Mouse (Mus musculus): ENCODE results near the gene RPS10-NUDT3.
A peak's percentile ranks its signal among the peaks of the same experiment; 100 is the strongest.

The RPS10-NUDT3 gene

GRCm38 (mm10) chr17:27634871-27635574 is at the start of gene RPS10-NUDT3:
Gene RPS10-NUDT3, minus strand, starts transcription at chr17:27635222.
- Histone ChIP-seq H3K4me3 (replicated peaks; ENCODE audit: low read length) (peak within 1 kb of the TSS; percentile 89), H3K9me3 (ENCODE audit: low read length) (no peaks in the 10 kb centered on the region), H3K27me3 (ENCODE audit: insufficient read depth, low read length) (no peaks in the 10 kb centered on the region), H3K4me1 (replicated peaks; ENCODE audit: low read depth, low read length) (peaks cover 74% of the 10 kb centered on the region), H3K36me3 (ENCODE audit: insufficient read depth, low read length) (peaks cover 47% of the 10 kb centered on the region)
- TF ChIP-seq NANOG (IDR thresholded peaks at IDR 0.05; ENCODE audit: borderline replicate concordance, low read length) (no peak), CTCF (conservative IDR thresholded peaks at IDR 0.05; ENCODE audit: low read length) (no peak), POU5F1 (IDR thresholded peaks at IDR 0.05; ENCODE audit: borderline replicate concordance, low read length) (no peak)

GRCm38 (mm10) chr17:27678924-27679813 is 44.1 kb upstream of the RPS10-NUDT3 start:
- Histone ChIP-seq H3K36me3 (ENCODE audit: insufficient read depth, low read length) (no peaks in the 10 kb centered on the region), H3K9me3 (ENCODE audit: low read length) (0 out of 2 replicates have a peak, but pooled peaks cover 3% of the 10 kb centered on the region), H3K4me3 (replicated peaks; ENCODE audit: low read length) (no peak overlapping the region), H3K27me3 (ENCODE audit: insufficient read depth, low read length) (peaks cover 15% of the 10 kb centered on the region), H3K4me1 (replicated peaks; ENCODE audit: low read depth, low read length) (peaks cover 43% of the 10 kb centered on the region)
- TF ChIP-seq CTCF (conservative IDR thresholded peaks at IDR 0.05; ENCODE audit: low read length), result no peak
- TF ChIP-seq NANOG (IDR thresholded peaks at IDR 0.05; ENCODE audit: borderline replicate concordance, low read length), result no peak
- TF ChIP-seq POU5F1 (IDR thresholded peaks at IDR 0.05; ENCODE audit: borderline replicate concordance, low read length), result no peak

DNA sequence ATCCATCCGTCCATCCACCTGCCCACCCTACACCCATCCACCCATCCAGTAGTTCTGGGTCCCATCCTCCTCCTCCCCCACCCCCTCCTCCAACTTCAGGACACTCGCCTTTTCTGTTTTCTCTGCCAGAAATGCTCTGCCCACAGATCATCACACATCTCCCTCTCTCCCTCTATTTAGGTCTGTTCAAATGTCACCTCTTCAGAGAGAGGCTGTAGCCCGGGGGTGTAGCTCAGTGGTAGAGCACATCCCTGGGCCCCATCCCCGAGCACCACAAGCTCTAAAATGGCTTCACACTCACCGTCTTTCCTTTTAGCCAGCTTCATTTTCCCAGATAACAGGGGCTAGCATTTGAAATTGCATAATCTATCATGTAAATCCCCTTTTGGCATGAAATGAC is 42.7 kb upstream of the RPS10-NUDT3 start:
- Histone ChIP-seq H3K36me3 (ENCODE audit: insufficient read depth, low read length) (no peaks in the 10 kb centered on the region), H3K4me3 (replicated peaks; ENCODE audit: low read length) (no peak overlapping the region), H3K9me3 (ENCODE audit: low read length) (0 out of 2 replicates have a peak, but pooled peaks cover 3% of the 10 kb centered on the region), H3K27me3 (ENCODE audit: insufficient read depth, low read length) (peaks cover 2% of the 10 kb centered on the region), H3K4me1 (replicated peaks; ENCODE audit: low read depth, low read length) (peaks cover 44% of the 10 kb centered on the region)
- TF ChIP-seq POU5F1 (IDR thresholded peaks at IDR 0.05; ENCODE audit: borderline replicate concordance, low read length) (no peak), CTCF (conservative IDR thresholded peaks at IDR 0.05; ENCODE audit: low read length) (no peak), NANOG (IDR thresholded peaks at IDR 0.05; ENCODE audit: borderline replicate concordance, low read length) (no peak)

GRCm38 (mm10) chr17:27676270-27676669 is 41.2 kb upstream of the RPS10-NUDT3 start:
- H3K4me3 ChIP-seq (replicated peaks; ENCODE audit: low read length), result no peak overlapping the region
- no peaks in the 10 kb centered on the region; the same call in 1 of the 2 replicates for H3K27me3 ChIP-seq (ENCODE audit: insufficient read depth, low read length)
- 0 out of 2 replicates have a peak, but pooled peaks cover 3% of the 10 kb centered on the region for H3K9me3 ChIP-seq (ENCODE audit: low read length)
- peaks cover 55% of the 10 kb centered on the region for H3K4me1 ChIP-seq (replicated peaks; ENCODE audit: low read depth, low read length)
- no peaks in the 10 kb centered on the region for H3K36me3 ChIP-seq (ENCODE audit: insufficient read depth, low read length)
- TF ChIP-seq NANOG (IDR thresholded peaks at IDR 0.05; ENCODE audit: borderline replicate concordance, low read length) (no peak), POU5F1 (IDR thresholded peaks at IDR 0.05; ENCODE audit: borderline replicate concordance, low read length) (no peak), CTCF (conservative IDR thresholded peaks at IDR 0.05; ENCODE audit: low read length) (no peak)

DNA sequence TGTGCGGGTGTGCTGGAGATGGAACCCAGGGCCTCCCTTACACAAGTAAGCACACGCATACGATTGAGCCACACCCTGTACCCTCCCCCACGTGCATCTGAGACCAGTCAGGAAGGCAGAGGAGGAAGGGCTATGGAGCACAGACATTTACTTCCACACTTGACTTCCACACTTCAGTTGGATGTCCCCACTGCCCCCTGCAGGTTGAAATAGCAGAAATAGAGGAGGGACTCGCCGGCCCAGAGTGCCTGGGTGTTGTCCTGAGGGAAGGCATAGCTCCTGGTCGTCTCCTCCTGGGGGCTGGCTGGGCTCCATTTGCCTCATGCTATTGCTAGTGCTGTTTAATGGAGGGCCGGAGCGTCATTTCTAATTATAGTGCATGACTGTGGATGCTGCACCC is 40.4 kb upstream of the RPS10-NUDT3 start:
- peaks cover 59% of the 10 kb centered on the region for H3K4me1 ChIP-seq (replicated peaks; ENCODE audit: low read depth, low read length)
- no peaks in the 10 kb centered on the region for H3K36me3 ChIP-seq (ENCODE audit: insufficient read depth, low read length)
- peak; percentile 26; the same call in 1 of the 2 replicates for TF ChIP-seq CTCF (conservative IDR thresholded peaks at IDR 0.05; ENCODE audit: low read length)
- TF ChIP-seq NANOG (IDR thresholded peaks at IDR 0.05; ENCODE audit: borderline replicate concordance, low read length), result no peak
- no peaks in the 10 kb centered on the region for H3K9me3 ChIP-seq (ENCODE audit: low read length)
- no peak overlapping the region for H3K4me3 ChIP-seq (replicated peaks; ENCODE audit: low read length)
- no peaks in the 10 kb centered on the region; the same call in 1 of the 2 replicates for H3K27me3 ChIP-seq (ENCODE audit: insufficient read depth, low read length)

GRCm38 (mm10) chr17:27673945-27674344 is 38.9 kb upstream of the RPS10-NUDT3 start:
- H3K27me3 ChIP-seq (ENCODE audit: insufficient read depth, low read length), result no peaks in the 10 kb centered on the region; the same call in 1 of the 2 replicates
- H3K4me1 ChIP-seq (replicated peaks; ENCODE audit: low read depth, low read length), result peaks cover 55% of the 10 kb centered on the region
- no peaks in the 10 kb centered on the region for H3K36me3 ChIP-seq (ENCODE audit: insufficient read depth, low read length)
- TF ChIP-seq NANOG (IDR thresholded peaks at IDR 0.05; ENCODE audit: borderline replicate concordance, low read length) (no peak), POU5F1 (IDR thresholded peaks at IDR 0.05; ENCODE audit: borderline replicate concordance, low read length) (no peak)
- no peak overlapping the region for H3K4me3 ChIP-seq (replicated peaks; ENCODE audit: low read length)
- H3K9me3 ChIP-seq (ENCODE audit: low read length), result no peaks in the 10 kb centered on the region

DNA sequence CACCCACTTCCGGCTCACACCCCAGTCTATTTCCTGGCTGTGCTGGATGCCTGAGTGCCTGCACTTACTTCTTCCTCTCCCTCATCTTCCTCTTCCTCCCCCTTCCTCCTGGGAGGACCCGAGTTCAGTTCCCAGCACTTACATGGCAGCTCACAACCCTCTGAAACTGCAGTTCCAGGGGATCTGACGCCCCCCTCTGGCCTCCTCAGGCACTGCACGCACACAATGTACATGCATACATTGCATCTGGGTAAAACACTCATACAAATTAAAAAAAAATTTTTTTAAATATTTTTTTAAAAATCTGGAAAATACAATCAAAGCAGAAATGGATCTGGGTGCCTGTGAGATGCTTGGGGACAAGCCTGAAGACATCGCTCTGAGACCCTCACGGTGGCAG is 36.7 kb upstream of the RPS10-NUDT3 start:
- no peaks in the 10 kb centered on the region for H3K27me3 ChIP-seq (ENCODE audit: insufficient read depth, low read length)
- H3K4me1 ChIP-seq (replicated peaks; ENCODE audit: low read depth, low read length), result peaks cover 70% of the 10 kb centered on the region
- H3K4me3 ChIP-seq (replicated peaks; ENCODE audit: low read length), result peak overlapping the region; percentile 64
- TF ChIP-seq CTCF (conservative IDR thresholded peaks at IDR 0.05; ENCODE audit: low read length), result peak; percentile 46
- no peak for TF ChIP-seq NANOG (IDR thresholded peaks at IDR 0.05; ENCODE audit: borderline replicate concordance, low read length)
- no peaks in the 10 kb centered on the region for H3K36me3 ChIP-seq (ENCODE audit: insufficient read depth, low read length)
- no peaks in the 10 kb centered on the region for H3K9me3 ChIP-seq (ENCODE audit: low read length)

DNA sequence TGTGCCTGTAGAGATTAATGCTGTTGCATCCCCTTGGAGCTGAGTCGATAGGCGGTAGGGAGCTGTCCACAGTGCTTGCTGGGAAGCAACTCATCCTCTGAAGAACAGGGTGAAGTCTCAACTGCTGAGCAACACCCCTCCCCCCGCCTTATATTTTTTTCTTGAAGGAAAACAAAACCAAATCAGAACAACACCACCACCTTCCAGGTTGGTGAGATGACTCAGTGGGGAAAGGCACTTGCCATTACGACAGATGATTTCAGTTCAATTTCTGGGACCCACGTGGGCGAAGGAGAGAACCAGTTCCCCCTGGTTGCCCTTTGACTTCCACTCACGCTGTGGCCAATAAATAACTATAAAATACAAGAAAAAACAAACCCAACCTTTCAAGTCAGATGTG is 23.7 kb upstream of the RPS10-NUDT3 start:
- Histone ChIP-seq H3K27me3 (ENCODE audit: insufficient read depth, low read length) (peaks cover 41% of the 10 kb centered on the region), H3K4me1 (replicated peaks; ENCODE audit: low read depth, low read length) (peaks cover 35% of the 10 kb centered on the region)

More for the DNA sequence above, 23.7 kb upstream of the RPS10-NUDT3 start:
- TF ChIP-seq CTCF (conservative IDR thresholded peaks at IDR 0.05; ENCODE audit: low read length), result no peak
- no peak for TF ChIP-seq NANOG (IDR thresholded peaks at IDR 0.05; ENCODE audit: borderline replicate concordance, low read length)
- TF ChIP-seq POU5F1 (IDR thresholded peaks at IDR 0.05; ENCODE audit: borderline replicate concordance, low read length), result no peak
- Histone ChIP-seq H3K9me3 (ENCODE audit: low read length) (no peaks in the 10 kb centered on the region), H3K36me3 (ENCODE audit: insufficient read depth, low read length) (no peaks in the 10 kb centered on the region), H3K4me3 (replicated peaks; ENCODE audit: low read length) (no peak overlapping the region)
